Mouse (Mus musculus) embryonic facial prominence, embryonic 14.5 days (tissue): ENCODE results near the gene Cnr2. TPM values are rescaled to one million over a fixed set of nuclear protein-coding genes. Genes with fewer than 3 reads are reported as not detected.
A peak's percentile ranks its signal among the peaks of the same experiment; 100 is the strongest.

Experiments used
- ATAC-seq: fragments of 200-750 bp; cut with Nextera tagmentation; 2 replicates; pipeline ENCODE4 v1.8.0; 2017; ENCODE audit warnings: low read depth, moderate number of reproducible peaks, moderate TSS enrichment
- DNase-seq: peaks from one replicate; pipeline ENCODE4 v3.0.0-alpha.2; 2015; ENCODE audit warnings: low spot score
- H3K27ac ChIP-seq: fragments of 300-500 bp; sonication (generic); replicated peaks from 2 replicates; pipeline ENCODE4 v1.5.1; 2014; ENCODE audit warnings: low read depth, mild to moderate bottlenecking, low read length, moderate library complexity
- H3K27me3 ChIP-seq: fragments of 300-500 bp; sonication (generic); replicated peaks from 2 replicates; pipeline ENCODE4 v1.6.1; 2014; ENCODE audit warnings: low read length; ENCODE audit not compliant: control insufficient read depth, insufficient read depth
- H3K36me3 ChIP-seq: fragments of 300-500 bp; sonication (generic); 2 replicates; pipeline ENCODE4 v1.6.1; 2014; ENCODE audit warnings: low read length, mixed read lengths; ENCODE audit not compliant: control insufficient read depth, insufficient read depth
- H3K4me1 ChIP-seq: fragments of 300-500 bp; sonication (generic); 2 replicates; pipeline ENCODE4 v1.6.1; 2014; ENCODE audit warnings: antibody characterized with exemption, low read length; ENCODE audit not compliant: control insufficient read depth, insufficient read depth
- H3K4me2 ChIP-seq: fragments of 300-500 bp; sonication (generic); 2 replicates; pipeline ENCODE4 v1.6.1; 2014; ENCODE audit warnings: low read depth, mild to moderate bottlenecking, low read length, moderate library complexity, mixed read lengths
- H3K4me3 ChIP-seq: fragments of 300-500 bp; sonication (generic); 2 replicates; pipeline ENCODE4 v1.5.1; 2014; ENCODE audit warnings: low read depth, mild to moderate bottlenecking, low read length
- H3K9ac ChIP-seq: fragments of 300-500 bp; sonication (generic); 2 replicates; pipeline ENCODE4 v1.6.1; 2014; ENCODE audit warnings: low read depth, mild to moderate bottlenecking, low read length, moderate library complexity, mixed read lengths
- H3K9me3 ChIP-seq: fragments of 300-500 bp; sonication (generic); 2 replicates; pipeline ENCODE4 v1.6.1; 2016; ENCODE audit warnings: low read length; ENCODE audit not compliant: control insufficient read depth
- WGBS: fragments of 180-500 bp; shearing (Covaris S2); extraction: QIAGEN DNeasy Blood & Tissue Kit; methylation state at CpG from one replicate; pipeline ENCODE4 v1.1.7; 2014; 5-methylcytosine and 5-hydroxymethylcytosine counted together
- polyA plus RNA-seq: library from polyadenylated mRNA; unstranded; fragments of >200 nt; fragmentation: Nextera tagmentation; extraction: Ambion mirVana; gene quantifications from 2 replicates; pipeline ENCODE4 v1.2.1, GENCODE M21; 2014

Gene Cnr2
- polyA plus RNA-seq, 1 experiment from 2014 or later = 1.1 TPM

GRCm38 (mm10) chr4:135856223-135857091 lies 38.7 kb upstream of the Cnr2 start:
- H3K9me3 ChIP-seq = no peaks in the 10 kb centered on the region
- H3K27ac ChIP-seq = peak overlapping the region; percentile 97
- H3K4me2 ChIP-seq = peak overlapping the region; percentile 87
- peaks cover 8% of the 10 kb centered on the region; the same call in 1 of the 2 replicates for H3K36me3 ChIP-seq
- no peaks in the 10 kb centered on the region for H3K27me3 ChIP-seq
- H3K4me1 ChIP-seq = peaks cover 31% of the 10 kb centered on the region
- peak overlapping the region; percentile 92 for H3K4me3 ChIP-seq
- ATAC-seq = peak; percentile 75
- under 1% methylated on average over 55 of the region's 91 CpGs for WGBS
- H3K9ac ChIP-seq = peak overlapping the region; percentile 98
- DNase-seq = peak; percentile 83

GRCm38 (mm10) chr4:135857597-135858186 lies 37.5 kb upstream of the Cnr2 start:
- no peak for DNase-seq
- Histone ChIP-seq H3K9me3 (no peaks in the 10 kb centered on the region), H3K27ac (0 out of 2 replicates have a peak overlapping the region, but pooled peaks have one; percentile 97), H3K27me3 (no peaks in the 10 kb centered on the region), H3K9ac (peak overlapping the region; percentile 98), H3K4me3 (peak overlapping the region; percentile 92), H3K36me3 (peaks cover 17% of the 10 kb centered on the region), H3K4me2 (peak overlapping the region; percentile 87), H3K4me1 (peaks cover 31% of the 10 kb centered on the region)
- no peak for ATAC-seq
- 7% methylated on average over 6 of the region's 7 CpGs for WGBS

GRCm38 (mm10) chr4:135868996-135869395 lies 26.2 kb upstream of the Cnr2 start:
- no peaks in the 10 kb centered on the region for H3K9me3 ChIP-seq
- H3K9ac ChIP-seq = no peak overlapping the region
- H3K27me3 ChIP-seq = no peaks in the 10 kb centered on the region
- DNase-seq (no peak), ATAC-seq (no peak)
- peaks cover 15% of the 10 kb centered on the region for H3K4me1 ChIP-seq
- 35% methylated on average over 2 of the region's 2 CpGs for WGBS
- no peak overlapping the region for H3K4me3 ChIP-seq
- H3K27ac ChIP-seq = peak overlapping the region; percentile 59
- H3K4me2 ChIP-seq = no peak overlapping the region
- H3K36me3 ChIP-seq = peaks cover 44% of the 10 kb centered on the region

DNA sequence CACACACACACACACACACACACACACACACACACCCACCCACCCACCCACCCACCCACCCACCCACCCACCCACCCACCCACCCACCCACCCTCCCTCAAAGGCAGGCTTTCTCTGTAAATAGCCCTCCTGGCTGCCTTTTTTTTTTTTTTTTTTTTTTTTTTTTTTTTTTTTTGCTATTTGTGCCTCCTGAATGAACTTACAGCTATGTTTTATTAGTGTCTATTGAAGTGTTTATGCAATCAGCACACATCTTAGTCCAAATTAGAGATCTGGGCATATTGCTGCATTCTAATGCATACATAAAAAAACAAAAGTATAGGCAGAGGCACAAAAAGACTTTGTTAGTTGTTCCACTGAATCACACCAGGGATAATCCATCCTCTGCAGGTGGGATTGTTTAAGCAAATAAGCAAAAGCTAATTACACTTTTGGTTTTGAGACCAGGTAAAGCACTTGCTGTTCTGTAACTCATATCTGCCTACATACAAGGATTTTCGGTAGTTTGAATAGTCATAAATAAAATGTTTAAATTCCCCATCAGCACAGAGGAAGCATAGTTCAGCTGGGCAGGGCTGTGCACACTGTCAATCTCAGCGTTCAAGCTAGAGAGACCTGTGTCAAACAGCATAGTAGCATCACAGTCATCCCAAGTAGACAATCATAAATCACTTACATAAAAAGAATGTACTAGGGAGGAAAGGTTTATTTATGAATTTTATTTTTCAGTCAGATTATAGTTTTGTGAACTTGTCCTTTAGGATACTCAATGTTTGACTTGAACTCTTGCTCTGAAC lies 24.8 kb upstream of the Cnr2 start:
- DNase-seq (no peak), ATAC-seq (no peak)
- peak overlapping the region; percentile 35 for H3K9ac ChIP-seq
- H3K4me1 ChIP-seq = peaks cover 28% of the 10 kb centered on the region
- peak overlapping the region; percentile 48; the same call in 1 of the 2 replicates for H3K27ac ChIP-seq
- 36% methylated on average over 2 of the region's 2 CpGs for WGBS
- peaks cover 44% of the 10 kb centered on the region for H3K36me3 ChIP-seq
- no peaks in the 10 kb centered on the region for H3K9me3 ChIP-seq
- peak overlapping the region; percentile 84; the same call in 1 of the 2 replicates for H3K4me2 ChIP-seq
- H3K4me3 ChIP-seq = peak overlapping the region; percentile 14; the same call in 1 of the 2 replicates
- H3K27me3 ChIP-seq = no peaks in the 10 kb centered on the region

- Histone ChIP-seq H3K9me3 (no peaks in the 10 kb centered on the region), H3K4me3 (peak overlapping the region; percentile 73), H3K9ac (peak overlapping the region; percentile 91), H3K4me2 (peak overlapping the region; percentile 84), H3K36me3 (peaks cover 33% of the 10 kb centered on the region), H3K4me1 (peaks cover 44% of the 10 kb centered on the region), H3K27me3 (no peaks in the 10 kb centered on the region), H3K27ac (0 out of 2 replicates have a peak overlapping the region, but pooled peaks have one; percentile 100)
- 33% methylated on average over 3 of the region's 3 CpGs for WGBS
- no peak for DNase-seq
- ATAC-seq = no peak
Measured at GRCm38 (mm10) chr4:135872015-135872414, 23.2 kb upstream of the Cnr2 start.

DNA sequence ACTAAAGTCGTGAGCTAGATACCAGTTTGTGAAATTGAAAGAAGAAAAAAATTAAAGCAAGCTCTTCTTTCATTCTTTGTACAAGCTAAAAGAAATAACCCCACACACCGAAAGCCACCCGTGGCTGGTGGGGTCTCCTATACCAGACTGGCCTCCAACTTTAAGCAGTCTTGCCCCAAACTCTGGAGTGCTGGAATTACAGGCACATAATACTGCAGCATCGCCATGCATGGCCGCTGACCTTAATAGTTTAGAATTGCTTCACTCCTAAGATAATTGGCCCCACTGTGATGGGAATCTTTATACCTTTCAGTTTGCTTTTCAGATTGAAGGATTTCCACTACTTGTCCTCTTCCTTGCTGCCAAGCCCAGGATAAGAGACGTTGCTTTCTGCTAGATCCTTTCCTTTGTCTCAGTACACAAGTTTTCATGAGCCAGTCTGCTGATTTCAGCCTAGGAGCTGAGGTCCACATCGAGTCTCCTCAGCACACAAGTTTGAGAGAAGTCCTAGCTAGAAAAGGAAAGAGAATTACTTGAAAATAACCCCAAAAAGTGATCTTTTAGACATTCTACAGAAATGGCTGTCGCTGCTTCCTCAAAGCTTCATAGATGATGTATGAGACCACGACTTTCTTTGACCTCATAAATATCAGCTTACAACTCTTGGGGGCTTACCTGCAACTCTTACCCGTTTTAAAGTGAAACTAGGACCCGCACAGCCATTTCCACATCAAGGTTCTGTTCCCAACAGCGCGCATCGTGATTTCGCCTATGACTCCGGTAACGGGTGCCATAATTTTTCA lies 22.4 kb upstream of the Cnr2 start:
- Histone ChIP-seq H3K9me3 (no peaks in the 10 kb centered on the region), H3K4me3 (peak overlapping the region; percentile 73), H3K4me1 (peaks cover 45% of the 10 kb centered on the region), H3K36me3 (peaks cover 33% of the 10 kb centered on the region), H3K27me3 (no peaks in the 10 kb centered on the region), H3K9ac (peak overlapping the region; percentile 91), H3K4me2 (peak overlapping the region; percentile 84), H3K27ac (peak overlapping the region; percentile 100)
- WGBS = 6% methylated on average over 17 of the region's 17 CpGs
- no peak for DNase-seq
- ATAC-seq = no peak

DNA sequence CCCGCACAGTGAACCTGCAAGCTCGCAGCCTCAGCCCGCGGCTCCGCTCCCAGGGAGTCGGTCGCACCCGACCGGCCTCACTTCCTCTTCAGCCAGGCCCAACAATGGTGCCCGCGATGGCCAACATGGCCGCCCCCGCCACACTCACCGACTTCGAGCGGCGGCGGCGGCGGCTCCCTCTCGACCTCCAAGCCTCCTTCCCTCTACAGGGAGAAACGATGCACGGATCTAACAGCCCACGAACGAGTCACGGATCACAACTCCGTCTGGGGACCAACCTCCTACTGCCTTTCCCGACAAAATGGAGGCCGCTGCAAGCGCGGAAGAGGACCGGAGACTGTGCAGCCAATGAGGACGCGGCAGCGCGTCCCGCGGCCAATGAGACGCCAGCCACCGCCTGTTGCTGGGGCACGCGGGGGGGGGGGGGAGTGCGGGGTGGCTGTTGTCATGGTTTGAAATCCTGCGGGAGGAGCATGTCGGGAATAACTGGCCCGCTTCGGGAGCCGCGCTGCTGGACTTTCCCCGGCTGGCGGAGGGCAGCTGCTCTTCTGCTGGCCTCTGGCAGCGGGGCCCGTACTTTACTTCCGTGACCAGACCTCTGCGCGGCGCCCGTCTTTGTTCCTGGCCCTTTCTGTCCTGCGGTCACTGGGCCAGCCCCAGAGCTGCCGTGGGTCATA lies 21.5 kb upstream of the Cnr2 start, which contains the start of gene Pnrc2:
Gene Pnrc2 (minus strand): TSS at position 325 of the 677 bp plus-strand sequence.
- Histone ChIP-seq H3K27ac (peak within 1 kb of the TSS; percentile 100), H3K27me3 (no peaks in the 10 kb centered on the region), H3K9me3 (no peaks in the 10 kb centered on the region), H3K4me1 (peaks cover 45% of the 10 kb centered on the region), H3K9ac (peak within 1 kb of the TSS; percentile 91), H3K4me2 (peak within 1 kb of the TSS; percentile 84), H3K4me3 (peak within 1 kb of the TSS; percentile 73), H3K36me3 (peaks cover 32% of the 10 kb centered on the region)
- WGBS = 0% methylated on average over 38 of the region's 60 CpGs
- ATAC-seq = peak; percentile 95
- peak; percentile 97 for DNase-seq
